Mouse (Mus musculus): ENCODE data around the gene Fam135a.
"Not testable (repeated sequence)": the region's sequence is repeated elsewhere in the genome, so short reads cannot be mapped to it uniquely, and the experiment has no call there.

Gene Fam135a

GRCm38 (mm10) chr1:24066706-24067105 lies 33.4 kb downstream of the Fam135a start:
- DNase-seq (ENCODE audit: low spot score), result no peak

- no peak for DNase-seq (ENCODE audit: low spot score)
Measured at GRCm38 (mm10) chr1:24055706-24056105, 44.4 kb downstream of the Fam135a start.

- no peak for DNase-seq (ENCODE audit: low spot score)
Measured at GRCm38 (mm10) chr1:24046730-24047510, 53.2 kb downstream of the Fam135a start.

GRCm38 (mm10) chr1:24045627-24046026 lies 54.5 kb downstream of the Fam135a start:
- no peak for DNase-seq (ENCODE audit: low spot score)

- no peak for DNase-seq (ENCODE audit: low spot score)
Measured at GRCm38 (mm10) chr1:24043007-24043406, 57.1 kb downstream of the Fam135a start.

GRCm38 (mm10) chr1:24033759-24034423 lies 66.2 kb downstream of the Fam135a start:
- DNase-seq (ENCODE audit: low spot score), result no peak

GRCm38 (mm10) chr1:24010821-24011220 lies 89.3 kb downstream of the Fam135a start:
- DNase-seq (ENCODE audit: low spot score), result no peak

GRCm38 (mm10) chr1:24010016-24010415 lies 90.1 kb downstream of the Fam135a start:
- DNase-seq (ENCODE audit: low spot score), result no peak

- no peak for DNase-seq (ENCODE audit: low spot score)
Measured at GRCm38 (mm10) chr1:24007621-24008020, 92.5 kb downstream of the Fam135a start.

GRCm38 (mm10) chr1:24005070-24005804 lies 94.9 kb downstream of the Fam135a start, which contains the start of gene Sdhaf4:
Gene Sdhaf4 (minus strand): TSS chr1:24005656.
- DNase-seq (ENCODE audit: low spot score), result peak; percentile 91

- DNase-seq (ENCODE audit: low spot score), result no peak
Measured at GRCm38 (mm10) chr1:23999318-23999717, 100.8 kb downstream of the Fam135a start.

GRCm38 (mm10) chr1:23998866-23999265 lies 101.3 kb downstream of the Fam135a start:
- no peak for DNase-seq (ENCODE audit: low spot score)

- DNase-seq (ENCODE audit: low spot score), result no peak
Measured at GRCm38 (mm10) chr1:23998120-23998810, 101.9 kb downstream of the Fam135a start.

GRCm38 (mm10) chr1:23997493-23997892 lies 102.6 kb downstream of the Fam135a start:
- no peak for DNase-seq (ENCODE audit: low spot score)

- no peak for DNase-seq (ENCODE audit: low spot score)
Measured at GRCm38 (mm10) chr1:23995420-23995819, 104.7 kb downstream of the Fam135a start.

- DNase-seq (ENCODE audit: low spot score), result no peak
Measured at GRCm38 (mm10) chr1:23983118-23983517, 117.0 kb downstream of the Fam135a start.

- no peak for DNase-seq (ENCODE audit: low spot score)
Measured at GRCm38 (mm10) chr1:23978281-23978680, 121.9 kb downstream of the Fam135a start.

- not testable (repeated sequence) for DNase-seq (ENCODE audit: low spot score)
Measured at GRCm38 (mm10) chr1:23971159-23971558, 129.0 kb downstream of the Fam135a start.

- DNase-seq (ENCODE audit: low spot score), result no peak
Measured at GRCm38 (mm10) chr1:23968027-23968725, 132.0 kb downstream of the Fam135a start.

- no peak for DNase-seq (ENCODE audit: low spot score)
Measured at GRCm38 (mm10) chr1:23966226-23966625, 133.9 kb downstream of the Fam135a start.

Data from ovary, postnatal 36 days (tissue).